Mouse (Mus musculus): ENCODE results near the gene Fgd4. TPM values are rescaled to one million over a fixed set of nuclear protein-coding genes. Genes with fewer than 3 reads are reported as not detected.

Gene Fgd4
- total and polyA plus RNA-seq, 2 experiments = 1.5 to 23.1 TPM

GRCm38 (mm10) chr16:16584409-16585032, 15.8 kb downstream of the Fgd4 start:
- WGBS = 60% methylated on average over 4 of the region's 4 CpGs
- Histone ChIP-seq H3K79me2 (ENCODE audit: control insufficient read depth, insufficient read depth, low read length) (peaks cover 9% of the 10 kb centered on the region), H3K36me3 (ENCODE audit: control insufficient read depth, insufficient read depth, low read length) (no peaks in the 10 kb centered on the region), H3K4me1 (ENCODE audit: control insufficient read depth, insufficient read depth, low read length) (no peaks in the 10 kb centered on the region), H3K27ac (replicated peaks; ENCODE audit: insufficient read depth, low read depth, low read length) (no peak overlapping the region), H3K9ac (ENCODE audit: low read depth, low read length) (no peak overlapping the region), H3K4me3 (ENCODE audit: insufficient read depth, low read depth, low read length) (no peak overlapping the region), H3K27me3 (ENCODE audit: control insufficient read depth, insufficient read depth, low read length) (no peaks in the 10 kb centered on the region)
- TF ChIP-seq CTCF (IDR thresholded peaks at IDR 0.05; ENCODE audit: low read depth, low read length) (peak; percentile 76), POLR2A (IDR thresholded peaks at IDR 0.05; ENCODE audit: extremely low read depth, insufficient read depth, low read length) (no peak)
- peak; percentile 61 for DNase-seq (ENCODE audit: extremely low read depth, low read depth, low spot score)

GRCm38 (mm10) chr16:16576556-16576955, 23.8 kb downstream of the Fgd4 start:
- Histone ChIP-seq H3K27me3 (ENCODE audit: control insufficient read depth, insufficient read depth, low read length) (no peaks in the 10 kb centered on the region), H3K79me2 (ENCODE audit: control insufficient read depth, insufficient read depth, low read length) (peaks cover 9% of the 10 kb centered on the region), H3K4me1 (ENCODE audit: control insufficient read depth, insufficient read depth, low read length) (no peaks in the 10 kb centered on the region; the same call in 1 of the 2 replicates), H3K4me3 (ENCODE audit: insufficient read depth, low read depth, low read length) (no peak overlapping the region), H3K36me3 (ENCODE audit: control insufficient read depth, insufficient read depth, low read length) (no peaks in the 10 kb centered on the region), H3K9ac (ENCODE audit: low read depth, low read length) (no peak overlapping the region), H3K27ac (replicated peaks; ENCODE audit: insufficient read depth, low read depth, low read length) (no peak overlapping the region)
- no peak for DNase-seq (ENCODE audit: extremely low read depth, low read depth, low spot score)
- no peak for TF ChIP-seq POLR2A (IDR thresholded peaks at IDR 0.05; ENCODE audit: extremely low read depth, insufficient read depth, low read length)
- TF ChIP-seq CTCF (IDR thresholded peaks at IDR 0.05; ENCODE audit: low read depth, low read length) = no peak

- no peak for TF ChIP-seq POLR2A (IDR thresholded peaks at IDR 0.05; ENCODE audit: extremely low read depth, insufficient read depth, low read length)
- no peak for TF ChIP-seq CTCF (IDR thresholded peaks at IDR 0.05; ENCODE audit: low read depth, low read length)
- Histone ChIP-seq H3K27me3 (ENCODE audit: control insufficient read depth, insufficient read depth, low read length) (no peaks in the 10 kb centered on the region), H3K36me3 (ENCODE audit: control insufficient read depth, insufficient read depth, low read length) (no peaks in the 10 kb centered on the region), H3K9ac (ENCODE audit: low read depth, low read length) (no peak overlapping the region), H3K79me2 (ENCODE audit: control insufficient read depth, insufficient read depth, low read length) (peaks cover 4% of the 10 kb centered on the region), H3K4me3 (ENCODE audit: insufficient read depth, low read depth, low read length) (no peak overlapping the region), H3K27ac (replicated peaks; ENCODE audit: insufficient read depth, low read depth, low read length) (no peak overlapping the region), H3K4me1 (ENCODE audit: control insufficient read depth, insufficient read depth, low read length) (peaks cover under 1% of the 10 kb centered on the region; the same call in 1 of the 2 replicates)
- DNase-seq (ENCODE audit: extremely low read depth, low read depth, low spot score) = no peak
Measured at GRCm38 (mm10) chr16:16574508-16574907, 25.8 kb downstream of the Fgd4 start.

- TF ChIP-seq CTCF (IDR thresholded peaks at IDR 0.05; ENCODE audit: low read depth, low read length) (no peak), POLR2A (IDR thresholded peaks at IDR 0.05; ENCODE audit: extremely low read depth, insufficient read depth, low read length) (no peak)
- Histone ChIP-seq H3K27ac (replicated peaks; ENCODE audit: insufficient read depth, low read depth, low read length) (no peak overlapping the region), H3K36me3 (ENCODE audit: control insufficient read depth, insufficient read depth, low read length) (no peaks in the 10 kb centered on the region), H3K27me3 (ENCODE audit: control insufficient read depth, insufficient read depth, low read length) (no peaks in the 10 kb centered on the region), H3K4me3 (ENCODE audit: insufficient read depth, low read depth, low read length) (no peak overlapping the region), H3K9ac (ENCODE audit: low read depth, low read length) (no peak overlapping the region), H3K4me1 (ENCODE audit: control insufficient read depth, insufficient read depth, low read length) (peaks cover 5% of the 10 kb centered on the region; the same call in 1 of the 2 replicates), H3K79me2 (ENCODE audit: control insufficient read depth, insufficient read depth, low read length) (peaks cover 2% of the 10 kb centered on the region; the same call in 1 of the 2 replicates)
- no peak for DNase-seq (ENCODE audit: extremely low read depth, low read depth, low spot score)
- WGBS = 84% methylated on average over 1 of the region's 1 CpGs
Measured at GRCm38 (mm10) chr16:16573167-16573566, 27.2 kb downstream of the Fgd4 start.

GRCm38 (mm10) chr16:16571356-16571755, 29.0 kb downstream of the Fgd4 start:
- 47% methylated on average over 3 of the region's 3 CpGs for WGBS
- DNase-seq (ENCODE audit: extremely low read depth, low read depth, low spot score) = peak; percentile 42
- H3K4me3 ChIP-seq (ENCODE audit: insufficient read depth, low read depth, low read length) = no peak overlapping the region
- no peaks in the 10 kb centered on the region for H3K36me3 ChIP-seq (ENCODE audit: control insufficient read depth, insufficient read depth, low read length)
- TF ChIP-seq CTCF (IDR thresholded peaks at IDR 0.05; ENCODE audit: low read depth, low read length) (no peak), POLR2A (IDR thresholded peaks at IDR 0.05; ENCODE audit: extremely low read depth, insufficient read depth, low read length) (no peak)
- no peaks in the 10 kb centered on the region for H3K27me3 ChIP-seq (ENCODE audit: control insufficient read depth, insufficient read depth, low read length)
- H3K4me1 ChIP-seq (ENCODE audit: control insufficient read depth, insufficient read depth, low read length) = peaks cover 10% of the 10 kb centered on the region
- no peak overlapping the region for H3K9ac ChIP-seq (ENCODE audit: low read depth, low read length)
- peaks cover 2% of the 10 kb centered on the region; the same call in 1 of the 2 replicates for H3K79me2 ChIP-seq (ENCODE audit: control insufficient read depth, insufficient read depth, low read length)
- H3K27ac ChIP-seq (replicated peaks; ENCODE audit: insufficient read depth, low read depth, low read length) = no peak overlapping the region

GRCm38 (mm10) chr16:16566786-16567185, 33.6 kb downstream of the Fgd4 start:
- Histone ChIP-seq H3K79me2 (ENCODE audit: control insufficient read depth, insufficient read depth, low read length) (no peaks in the 10 kb centered on the region; the same call in 1 of the 2 replicates), H3K27ac (replicated peaks; ENCODE audit: insufficient read depth, low read depth, low read length) (peak overlapping the region; percentile 44), H3K4me3 (ENCODE audit: insufficient read depth, low read depth, low read length) (no peak overlapping the region), H3K36me3 (ENCODE audit: control insufficient read depth, insufficient read depth, low read length) (no peaks in the 10 kb centered on the region), H3K27me3 (ENCODE audit: control insufficient read depth, insufficient read depth, low read length) (no peaks in the 10 kb centered on the region), H3K4me1 (ENCODE audit: control insufficient read depth, insufficient read depth, low read length) (peaks cover 15% of the 10 kb centered on the region), H3K9ac (ENCODE audit: low read depth, low read length) (no peak overlapping the region)
- 77% methylated on average over 1 of the region's 1 CpGs for WGBS
- DNase-seq (ENCODE audit: extremely low read depth, low read depth, low spot score) = no peak
- TF ChIP-seq POLR2A (IDR thresholded peaks at IDR 0.05; ENCODE audit: extremely low read depth, insufficient read depth, low read length) (no peak), CTCF (IDR thresholded peaks at IDR 0.05; ENCODE audit: low read depth, low read length) (no peak)

Measured in liver, adult 2 months (tissue).